Mouse (Mus musculus): ENCODE measurements around the gene Kirrel3. TPM values are rescaled to one million over a fixed set of nuclear protein-coding genes. Genes with fewer than 3 reads are reported as not detected.

Gene Kirrel3
- total RNA-seq, 2 experiments from 2014 or later: 59.8 to 62.6 TPM

DNA sequence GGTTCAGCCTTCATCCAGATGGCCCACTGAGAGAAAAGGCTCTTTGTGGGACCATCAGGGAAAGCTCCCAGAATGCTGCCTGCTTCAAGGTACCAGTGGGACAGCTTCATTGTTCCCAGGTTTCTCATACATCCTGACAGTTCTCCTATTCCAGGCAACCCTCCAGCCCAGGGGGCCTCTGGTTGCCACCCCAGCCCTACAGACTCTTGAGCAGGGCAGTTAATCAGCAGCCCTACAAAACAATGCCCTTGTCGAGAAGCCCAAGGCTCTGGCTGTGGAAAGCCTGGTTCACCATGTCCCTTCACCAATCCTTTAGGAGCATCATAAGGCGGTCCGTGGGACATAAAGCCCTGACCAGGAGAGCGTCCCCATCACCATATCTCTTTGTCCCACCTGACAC is 567.0 kb downstream of the Kirrel3 start:
- H3K4me3 ChIP-seq: no peak overlapping the region
- DNase-seq (ENCODE audit: extremely low spot score in 1 of 2, low spot score in 2 of 2): peak; percentile 5 to 6
- intact Hi-C loops (cut with DNase I): no loop called here
- no peak overlapping the region for H3K27ac ChIP-seq
- TF ChIP-seq CTCF (IDR thresholded peaks at IDR 0.05): no peak

DNA sequence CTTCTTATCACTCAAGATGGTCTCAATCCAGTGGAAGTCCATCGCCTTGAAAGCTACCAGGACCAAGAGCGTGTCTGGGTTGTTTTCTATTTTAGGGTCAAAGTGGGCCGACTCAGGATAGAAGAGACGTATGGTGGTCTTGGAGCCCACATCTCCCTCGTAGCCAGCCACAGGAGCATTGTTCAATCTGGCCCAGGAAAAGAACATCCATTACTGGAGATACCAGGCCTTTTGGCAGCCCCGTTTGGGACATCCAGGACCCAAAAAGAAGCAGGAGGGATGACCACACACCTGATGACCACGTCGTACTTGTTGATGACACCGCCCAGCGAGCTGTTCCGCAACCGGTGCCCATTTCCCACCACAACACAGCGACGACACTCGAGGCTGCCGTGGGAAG is 567.4 kb downstream of the Kirrel3 start:
- intact Hi-C loops (cut with DNase I): no loop called here
- Histone ChIP-seq H3K4me3 (no peak overlapping the region), H3K27ac (no peak overlapping the region)
- TF ChIP-seq CTCF (IDR thresholded peaks at IDR 0.05): no peak
- peak; percentile 6 to 9 for DNase-seq (ENCODE audit: extremely low spot score in 1 of 2, low spot score in 2 of 2)

DNA sequence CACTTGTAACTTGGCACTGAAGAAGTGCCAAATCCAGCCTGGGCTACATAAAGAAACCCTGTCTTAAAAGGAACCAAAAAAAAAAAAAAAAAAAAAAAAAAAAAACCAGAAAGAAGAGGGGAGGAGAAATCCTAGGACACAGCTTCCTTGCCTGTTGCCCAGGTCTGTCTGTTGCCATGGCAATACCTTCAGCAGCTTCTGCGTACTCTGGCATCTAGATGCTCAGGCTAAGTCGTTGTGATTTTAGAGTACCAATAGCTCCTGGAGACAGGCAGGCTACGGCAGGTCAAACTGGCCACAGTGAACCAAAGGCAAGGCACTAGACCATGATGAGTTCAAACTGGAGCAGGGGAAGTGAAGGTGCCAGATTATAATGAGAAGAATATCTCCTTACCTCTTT is 568.0 kb downstream of the Kirrel3 start:
- no peak overlapping the region for H3K27ac ChIP-seq
- H3K4me3 ChIP-seq: no peak overlapping the region
- TF ChIP-seq CTCF (IDR thresholded peaks at IDR 0.05): no peak
- DNase-seq (ENCODE audit: extremely low spot score in 1 of 2, low spot score in 2 of 2): peak; percentile 7 to 9
- intact Hi-C loops (cut with DNase I): no loop called here

DNA sequence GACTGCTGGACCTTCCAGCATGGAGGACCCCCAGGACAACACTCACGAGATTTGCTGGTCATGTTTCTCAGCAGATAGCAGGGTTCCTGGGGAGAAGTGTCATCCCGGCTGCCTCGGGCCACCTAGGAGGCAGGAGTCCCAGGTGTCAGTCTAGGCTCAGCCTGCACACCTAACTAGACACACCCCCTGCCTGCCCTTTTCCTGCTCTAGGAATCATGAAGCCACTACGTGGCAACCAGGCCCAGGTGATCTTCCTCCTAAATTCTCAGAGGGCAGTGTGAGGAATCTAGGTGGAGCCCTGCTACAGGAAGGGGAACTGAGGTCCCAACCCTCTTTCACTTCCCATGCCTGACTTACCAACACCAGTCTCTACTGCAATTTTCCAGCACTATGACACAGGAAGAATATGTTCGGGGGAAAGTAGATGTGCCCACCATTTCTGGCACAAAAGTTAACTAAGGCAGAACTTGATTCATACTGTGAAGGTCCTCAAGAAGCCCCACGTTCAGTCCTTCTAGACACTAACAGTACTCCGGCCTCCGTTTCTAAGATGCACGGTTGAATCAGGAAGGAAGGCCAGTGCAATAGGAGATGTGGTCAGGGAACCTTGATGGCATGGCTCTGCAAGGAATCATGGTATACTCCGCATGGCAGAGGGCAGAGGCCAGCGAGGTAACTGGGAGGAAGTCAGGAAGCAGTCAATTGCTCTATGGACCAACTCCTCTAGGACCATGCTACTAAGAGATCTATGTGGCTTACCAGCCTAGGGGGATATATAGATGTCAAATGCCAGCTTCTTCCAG is 570.0 kb downstream of the Kirrel3 start:
- no peak overlapping the region for H3K27ac ChIP-seq
- DNase-seq (ENCODE audit: extremely low spot score in 1 of 2, low spot score in 2 of 2): peak in 1 of 2 experiments; percentile 5

DNA sequence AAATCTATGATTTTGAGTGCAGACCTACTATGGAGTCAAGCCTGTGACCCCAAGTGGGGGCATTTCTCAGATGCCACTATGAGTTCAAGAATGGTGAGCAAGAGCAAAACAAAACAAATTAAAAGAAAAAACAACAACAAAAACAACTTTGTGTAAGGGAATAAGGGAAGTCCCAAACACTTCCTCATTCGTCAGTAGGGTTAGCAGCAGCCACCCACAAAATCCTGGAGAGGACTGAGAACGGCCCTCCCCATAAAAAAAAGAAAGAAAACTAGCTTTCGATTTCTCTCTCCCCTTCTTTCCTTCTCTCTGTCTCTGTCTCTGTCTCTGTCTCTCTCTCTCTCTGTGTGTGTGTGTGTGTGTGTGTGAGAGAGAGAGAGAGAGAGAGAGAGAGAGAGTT is 570.9 kb downstream of the Kirrel3 start:
- TF ChIP-seq CTCF (IDR thresholded peaks at IDR 0.05): no peak
- intact Hi-C loops (cut with DNase I): no loop called here
- no peak for DNase-seq (ENCODE audit: extremely low spot score in 1 of 2, low spot score in 2 of 2)
- H3K4me3 ChIP-seq: no peak overlapping the region
- H3K27ac ChIP-seq: no peak overlapping the region

More for the DNA sequence above, 570.0 kb downstream of the Kirrel3 start:
- TF ChIP-seq CTCF (IDR thresholded peaks at IDR 0.05): no peak
- H3K4me3 ChIP-seq: no peak overlapping the region
- intact Hi-C loops (cut with DNase I): no loop called here

DNA sequence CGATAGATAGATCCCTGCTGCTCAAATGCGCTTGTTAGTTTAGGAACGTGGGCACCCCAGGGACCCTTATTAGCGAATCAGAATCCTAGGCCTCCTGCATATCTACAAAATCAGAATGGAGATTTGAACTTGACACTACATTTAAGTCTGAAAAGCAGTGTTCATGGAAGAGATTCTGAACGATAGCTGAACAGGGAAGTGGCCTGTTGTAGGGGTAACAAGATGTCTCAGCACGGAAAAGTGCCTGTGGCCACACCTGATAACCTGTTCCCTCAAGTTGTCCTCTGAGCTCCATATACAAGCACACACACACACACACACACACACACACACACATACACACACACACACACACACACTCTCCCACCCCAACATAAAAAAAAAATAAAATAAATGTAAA is 571.9 kb downstream of the Kirrel3 start:
- Histone ChIP-seq H3K27ac (no peak overlapping the region), H3K4me3 (no peak overlapping the region)
- TF ChIP-seq CTCF (IDR thresholded peaks at IDR 0.05): no peak
- intact Hi-C loops (cut with DNase I): no loop called here
- DNase-seq (ENCODE audit: extremely low spot score in 1 of 2, low spot score in 2 of 2): peak in 1 of 2 experiments; percentile 6

- intact Hi-C loops (cut with DNase I): no loop called here
- H3K27ac ChIP-seq: no peak overlapping the region
- no peak for TF ChIP-seq CTCF (IDR thresholded peaks at IDR 0.05)
- no peak overlapping the region for H3K4me3 ChIP-seq
- DNase-seq (ENCODE audit: extremely low spot score in 1 of 2, low spot score in 2 of 2): no peak
Measured at GRCm38 (mm10) chr9:35058186-35058585, 572.5 kb downstream of the Kirrel3 start.

GRCm38 (mm10) chr9:35058596-35059354 is 573.1 kb downstream of the Kirrel3 start:
- intact Hi-C loops (cut with DNase I): no loop called here

GRCm38 (mm10) chr9:35059881-35060280 is 574.2 kb downstream of the Kirrel3 start:
- peak; percentile 5 to 8 for DNase-seq (ENCODE audit: extremely low spot score in 1 of 2, low spot score in 2 of 2)
- intact Hi-C loops (cut with DNase I): loop anchor here (5.0 kb wide), 1 partner anchor 37 kb away; no protein-coding TSS in a partner anchor
- TF ChIP-seq CTCF (IDR thresholded peaks at IDR 0.05): no peak
- H3K27ac ChIP-seq: no peak overlapping the region
- H3K4me3 ChIP-seq: no peak overlapping the region

More at GRCm38 (mm10) chr9:35058596-35059354, 573.1 kb downstream of the Kirrel3 start:
- TF ChIP-seq CTCF (IDR thresholded peaks at IDR 0.05): no peak
- Histone ChIP-seq H3K4me3 (no peak overlapping the region), H3K27ac (no peak overlapping the region)
- peak; percentile 5 to 7 for DNase-seq (ENCODE audit: extremely low spot score in 1 of 2, low spot score in 2 of 2)

GRCm38 (mm10) chr9:35061446-35061845 is 575.8 kb downstream of the Kirrel3 start:
- Histone ChIP-seq H3K4me3 (no peak overlapping the region), H3K27ac (no peak overlapping the region)
- intact Hi-C loops (cut with DNase I): loop anchor here (5.0 kb wide), 1 partner anchor 36 kb away; no protein-coding TSS in a partner anchor
- TF ChIP-seq CTCF (IDR thresholded peaks at IDR 0.05): no peak
- peak; percentile 4 to 7 for DNase-seq (ENCODE audit: extremely low spot score in 1 of 2, low spot score in 2 of 2)

Data from left cerebral cortex, adult 2 months (tissue).